Mouse (Mus musculus) layer of hippocampus, adult 2 months (tissue): ENCODE measurements around the gene Tex22. TPM values are rescaled to one million over a fixed set of nuclear protein-coding genes. Genes with fewer than 3 reads are reported as not detected.

Experiments
- DNase-seq, 2 experiments: peaks; one replicate each; pipeline ENCODE4 v3.0.0; 2022; ENCODE audit warnings: low spot score in 2 of 2
- H3K27ac ChIP-seq: fragments of 200-600 bp; 2 replicates; pipeline ENCODE4 v1.8.1; 2022
- H3K4me3 ChIP-seq: fragments of 200-600 bp; 2 replicates; pipeline ENCODE4 v1.8.1; 2022; ENCODE audit warnings: mild to moderate bottlenecking
- CTCF ChIP-seq: fragments of 200-600 bp; conservative IDR thresholded peaks from 2 replicates; pipeline ENCODE4 v1.8.1; 2022; ENCODE audit warnings: antibody characterized with exemption, mild to moderate bottlenecking, moderate library complexity
- long read RNA-seq, 2 experiments: library from polyadenylated mRNA; stranded (forward); transcript quantifications; one replicate each; pipeline ENCODE4 v2.0.0; 2021; ENCODE audit warnings: borderline mapping rate in 2 of 2
- total RNA-seq, 2 experiments: library from RNA; stranded (reverse); gene quantifications; 2 replicates each; pipeline ENCODE4 v1.2.3; 2021

The Tex22 gene
- 1 to 10 TPM in 1 of 2 experiments, under 1 TPM in 1; 0.81 to 2.1 TPM for total RNA-seq
- long read RNA-seq, experiment 1: 0 reads
- long read RNA-seq, experiment 2, partial matches to known transcripts: 0 of 3 reads
- long read RNA-seq, experiment 2, other reads (novel, unspliced or antisense): 3 of 3 reads

GRCm38 (mm10) chr12:113074329-113075062 is at the start of gene Tex22:
Gene Tex22, plus strand, starts transcription at chr12:113074502.
- DNase-seq: peak; percentile 85 to 91
- Histone ChIP-seq H3K4me3 (peak within 1 kb of the TSS; percentile 64), H3K27ac (peak within 1 kb of the TSS; percentile 95)
- TF ChIP-seq CTCF: no peak

- no peak overlapping the region for H3K27ac ChIP-seq
- peak; percentile 43 for TF ChIP-seq CTCF
- no peak for DNase-seq
- no peak overlapping the region for H3K4me3 ChIP-seq
These were observed 47.7 kb upstream of the Tex22 start for GRCm38 (mm10) chr12:113026557-113026956.

GRCm38 (mm10) chr12:113027495-113027894 is 46.8 kb upstream of the Tex22 start:
- no peak for DNase-seq
- H3K4me3 ChIP-seq: no peak overlapping the region
- no peak for TF ChIP-seq CTCF

GRCm38 (mm10) chr12:113028067-113028466 is 46.2 kb upstream of the Tex22 start:
- no peak for TF ChIP-seq CTCF
- H3K27ac ChIP-seq: no peak overlapping the region; the same call in 1 of the 2 replicates

More at GRCm38 (mm10) chr12:113027495-113027894, 46.8 kb upstream of the Tex22 start:
- H3K27ac ChIP-seq: no peak overlapping the region

GRCm38 (mm10) chr12:113028898-113029297 is 45.4 kb upstream of the Tex22 start:
- DNase-seq: no peak
- Histone ChIP-seq H3K4me3 (no peak overlapping the region), H3K27ac (peak overlapping the region; percentile 29; the same call in 1 of the 2 replicates)
- TF ChIP-seq CTCF: no peak

More at GRCm38 (mm10) chr12:113028067-113028466, 46.2 kb upstream of the Tex22 start:
- H3K4me3 ChIP-seq: no peak overlapping the region
- no peak for DNase-seq

GRCm38 (mm10) chr12:113030046-113030445 is 44.3 kb upstream of the Tex22 start:
- DNase-seq: no peak
- H3K27ac ChIP-seq: no peak overlapping the region
- H3K4me3 ChIP-seq: no peak overlapping the region
- TF ChIP-seq CTCF: no peak

GRCm38 (mm10) chr12:113030993-113031392 is 43.3 kb upstream of the Tex22 start:
- TF ChIP-seq CTCF: no peak
- no peak overlapping the region for H3K4me3 ChIP-seq
- DNase-seq: no peak
- H3K27ac ChIP-seq: peak overlapping the region; percentile 43; the same call in 1 of the 2 replicates

GRCm38 (mm10) chr12:113031441-113031840 is 42.9 kb upstream of the Tex22 start:
- H3K27ac ChIP-seq: peak overlapping the region; percentile 70; the same call in 1 of the 2 replicates
- no peak for DNase-seq
- TF ChIP-seq CTCF: no peak
- no peak overlapping the region for H3K4me3 ChIP-seq

GRCm38 (mm10) chr12:113032296-113033250 is 41.7 kb upstream of the Tex22 start:
- peak; percentile 31; the same call in 1 of the 2 replicates for TF ChIP-seq CTCF
- peak overlapping the region; percentile 70; the same call in 1 of the 2 replicates for H3K27ac ChIP-seq
- peak in 1 of 2 experiments; percentile 29 for DNase-seq

GRCm38 (mm10) chr12:113035093-113035492 is 39.2 kb upstream of the Tex22 start:
- DNase-seq: no peak
- Histone ChIP-seq H3K27ac (no peak overlapping the region), H3K4me3 (no peak overlapping the region)
- no peak for TF ChIP-seq CTCF

More at GRCm38 (mm10) chr12:113032296-113033250, 41.7 kb upstream of the Tex22 start:
- H3K4me3 ChIP-seq: no peak overlapping the region

GRCm38 (mm10) chr12:113036996-113037395 is 37.3 kb upstream of the Tex22 start:
- no peak for DNase-seq
- Histone ChIP-seq H3K27ac (no peak overlapping the region), H3K4me3 (no peak overlapping the region)
- no peak for TF ChIP-seq CTCF

GRCm38 (mm10) chr12:113038414-113038813 is 35.9 kb upstream of the Tex22 start:
- TF ChIP-seq CTCF: no peak
- Histone ChIP-seq H3K4me3 (no peak overlapping the region), H3K27ac (no peak overlapping the region)
- no peak for DNase-seq
